Mouse (Mus musculus): ENCODE measurements around the gene Fcgr2b.
"Not testable (repeated sequence)": the region's sequence is repeated elsewhere in the genome, so short reads cannot be mapped to it uniquely, and the experiment has no call there.

Fcgr2b gene

GRCm38 (mm10) chr1:170976447-170976846 is at the start of gene Fcgr2b:
Gene Fcgr2b, minus strand, starts transcription at chr1:170976547.
- no peak for DNase-seq (ENCODE audit: low spot score in 2 of 2)

GRCm38 (mm10) chr1:171019311-171019950 is 43.1 kb upstream of the Fcgr2b start:
- no peak for DNase-seq (ENCODE audit: low spot score in 2 of 2)

GRCm38 (mm10) chr1:171018737-171019136 is 42.4 kb upstream of the Fcgr2b start, which contains the start of gene Fcgr4:
Gene Fcgr4, plus strand, starts transcription at chr1:171018920.
- DNase-seq (ENCODE audit: low spot score in 2 of 2), result no peak

GRCm38 (mm10) chr1:171017468-171018158 is 41.3 kb upstream of the Fcgr2b start:
- DNase-seq (ENCODE audit: low spot score in 2 of 2), result no peak

GRCm38 (mm10) chr1:171016676-171017356 is 40.5 kb upstream of the Fcgr2b start:
- DNase-seq (ENCODE audit: low spot score in 2 of 2), result no peak

DNA sequence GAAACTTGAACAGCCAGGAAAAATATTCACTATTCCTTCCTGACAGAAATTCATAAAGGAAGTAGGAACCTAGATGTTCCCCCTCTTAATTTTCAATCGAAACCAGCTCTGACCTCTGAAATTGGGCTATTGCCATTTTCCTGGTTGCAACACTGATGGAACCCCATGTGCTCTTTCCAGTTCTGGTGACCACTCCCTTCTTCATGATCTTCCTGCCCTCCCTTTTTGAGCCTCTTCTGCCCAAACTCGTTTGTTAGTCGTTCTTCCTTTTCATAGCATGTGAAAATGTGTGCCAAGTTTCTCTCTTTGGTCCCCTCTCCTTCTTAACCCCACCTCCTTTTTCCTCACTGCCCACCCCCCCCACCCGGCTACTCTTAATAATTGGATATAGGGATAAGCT is 35.4 kb upstream of the Fcgr2b start:
- DNase-seq (ENCODE audit: low spot score in 2 of 2), result no peak

- DNase-seq (ENCODE audit: low spot score in 2 of 2), result no peak
Observed at GRCm38 (mm10) chr1:171006905-171007304, 30.6 kb upstream of the Fcgr2b start.

DNA sequence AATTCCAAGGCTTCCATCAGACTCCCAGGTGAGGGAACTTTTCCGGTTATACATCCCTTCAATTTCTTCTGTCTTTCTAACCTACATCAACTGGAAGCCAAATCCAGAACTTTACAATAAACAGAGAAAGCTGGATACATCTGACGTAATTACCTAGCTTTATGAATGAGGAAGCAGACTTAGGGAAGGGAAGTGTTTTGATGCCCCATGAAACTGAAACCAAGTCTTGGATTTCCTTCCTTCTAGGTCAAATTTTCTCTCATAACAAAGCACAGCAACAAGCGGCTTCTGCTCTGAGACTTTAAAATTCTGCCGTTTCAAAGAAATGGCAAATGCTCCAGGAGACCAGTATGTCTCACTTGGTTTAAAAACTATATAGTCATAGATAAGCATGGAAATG is 30.0 kb upstream of the Fcgr2b start:
- no peak for DNase-seq (ENCODE audit: low spot score in 2 of 2)

DNA sequence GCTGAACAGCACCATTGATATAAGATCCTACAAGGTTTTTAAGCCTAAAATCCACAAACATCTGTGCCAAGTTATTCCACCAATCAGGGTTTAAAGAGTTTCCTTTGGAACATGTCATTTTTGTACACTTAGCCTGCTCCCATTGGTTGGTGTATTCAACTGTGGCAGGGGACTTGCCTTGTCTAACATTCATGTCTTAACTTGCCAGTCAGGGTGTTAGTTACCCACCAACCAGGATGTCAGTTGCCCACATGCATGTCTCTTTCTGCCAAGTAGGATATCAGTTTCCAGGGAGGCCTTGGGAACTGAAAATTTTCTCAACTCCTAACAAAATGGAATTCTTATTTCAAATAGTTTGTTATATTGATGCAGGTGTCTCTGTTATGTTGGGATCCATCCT is 29.2 kb upstream of the Fcgr2b start:
- DNase-seq (ENCODE audit: low spot score in 2 of 2), result no peak

DNA sequence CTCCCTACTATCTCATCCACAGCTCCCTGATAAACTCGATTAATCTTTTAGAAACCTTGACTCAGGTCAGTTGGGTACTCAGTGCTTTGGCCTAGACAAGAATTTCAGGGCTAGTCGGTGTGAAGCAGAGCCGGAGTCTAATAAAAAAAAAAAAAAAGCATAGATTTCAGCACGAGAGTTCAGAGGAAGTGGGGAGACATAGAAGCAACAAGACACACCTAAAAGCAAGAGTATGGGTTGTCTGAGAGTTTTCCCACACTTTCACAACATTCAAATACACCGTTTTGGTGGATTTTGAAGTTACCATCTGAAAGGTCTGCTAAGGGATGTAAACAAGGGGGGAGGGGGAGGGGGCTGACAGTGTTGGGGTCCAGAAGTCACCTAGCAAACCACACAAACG is 28.7 kb upstream of the Fcgr2b start:
- DNase-seq (ENCODE audit: low spot score in 2 of 2), result no peak

- no peak for DNase-seq (ENCODE audit: low spot score in 2 of 2)
Observed at GRCm38 (mm10) chr1:170999811-171000210, 23.5 kb upstream of the Fcgr2b start.

DNA sequence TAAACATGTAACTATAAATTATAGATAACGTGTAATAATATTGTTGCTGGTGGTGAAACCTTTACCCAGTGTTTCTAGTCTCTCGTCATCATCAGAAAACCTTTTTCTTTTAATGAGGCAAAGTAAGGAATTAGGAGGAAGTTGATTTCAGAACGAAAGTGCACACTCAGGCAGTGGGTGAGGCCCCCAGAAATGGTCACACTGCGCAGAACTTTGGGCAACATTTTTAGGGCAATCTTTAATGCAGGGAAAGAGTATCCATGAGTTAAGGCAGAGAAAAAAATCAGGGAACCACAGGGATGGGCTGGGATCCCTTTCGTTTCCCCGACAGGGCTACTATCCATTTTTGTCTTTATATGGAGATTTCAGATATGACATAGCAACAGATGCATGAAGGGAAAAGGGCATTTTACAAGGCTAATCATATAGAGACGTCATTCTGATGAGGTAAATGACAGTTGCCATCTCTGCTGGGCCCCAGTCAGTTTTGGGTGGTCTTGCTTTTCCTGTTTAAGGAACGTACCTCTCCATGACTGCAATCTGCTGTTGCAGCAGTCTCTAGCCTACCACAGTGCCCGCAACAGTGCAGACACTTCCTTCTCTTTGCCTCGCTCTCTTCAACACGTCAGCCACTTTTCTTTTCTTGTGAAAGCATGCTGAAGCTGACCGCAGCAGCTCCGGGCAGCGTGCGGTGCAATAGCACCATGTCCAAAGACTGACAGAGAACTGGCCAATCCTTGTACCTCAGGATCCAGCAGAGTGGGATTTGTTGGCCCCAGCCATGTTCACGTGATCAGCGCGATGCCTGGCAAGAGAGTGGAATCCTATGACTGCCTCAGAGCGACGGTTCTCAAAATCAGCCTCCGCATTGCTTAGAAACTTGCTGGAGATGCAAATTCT is 21.7 kb upstream of the Fcgr2b start:
- DNase-seq (ENCODE audit: low spot score in 2 of 2), result peak; percentile 8 to 39

DNA sequence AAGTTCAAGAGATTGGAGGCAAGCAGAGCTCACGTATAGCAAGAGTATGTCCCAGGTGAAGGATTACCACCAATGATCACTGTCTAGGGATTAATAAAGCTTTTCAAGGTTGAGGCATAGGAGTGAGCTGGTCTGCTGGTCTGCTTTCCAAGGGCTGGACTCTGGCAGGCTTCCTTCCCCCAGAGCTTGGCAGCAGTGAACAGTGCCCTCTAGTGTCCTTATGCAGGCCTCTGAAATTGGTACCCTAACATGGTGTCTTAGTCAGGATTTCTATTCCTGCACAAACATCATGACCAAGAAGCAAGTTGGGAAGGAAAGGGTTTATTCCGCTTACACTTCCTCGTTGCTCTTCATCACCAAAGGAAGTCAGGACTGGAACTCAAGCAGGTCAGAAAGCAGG is 20.4 kb upstream of the Fcgr2b start:
- DNase-seq (ENCODE audit: low spot score in 2 of 2), result peak; percentile 38 to 47

GRCm38 (mm10) chr1:170996034-170996433 is 19.7 kb upstream of the Fcgr2b start:
- DNase-seq (ENCODE audit: low spot score in 2 of 2), result no peak

- no peak for DNase-seq (ENCODE audit: low spot score in 2 of 2)
Observed at GRCm38 (mm10) chr1:170992550-170992949, 16.2 kb upstream of the Fcgr2b start.

- no peak for DNase-seq (ENCODE audit: low spot score in 2 of 2)
Observed at GRCm38 (mm10) chr1:170989656-170990055, 13.3 kb upstream of the Fcgr2b start.

DNA sequence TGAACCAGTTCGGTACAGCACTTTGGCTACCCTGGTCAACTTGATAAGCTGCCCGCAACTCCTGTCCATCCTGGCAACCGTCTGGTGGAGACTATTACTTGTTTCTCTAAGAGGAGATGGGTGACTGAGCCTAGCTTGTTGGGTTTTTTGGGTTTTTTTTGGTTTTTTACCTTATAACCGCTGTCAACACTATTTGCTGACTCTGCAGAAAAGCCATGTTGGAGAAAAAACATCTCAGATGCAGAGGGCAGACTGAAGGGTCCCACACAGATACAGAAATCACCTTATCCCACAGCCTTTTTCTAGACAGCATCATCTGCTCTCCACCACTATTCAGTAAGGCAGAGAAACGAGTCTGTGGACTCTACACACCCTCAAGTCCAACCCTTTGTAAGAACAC is 9.5 kb upstream of the Fcgr2b start:
- no peak for DNase-seq (ENCODE audit: low spot score in 2 of 2)

GRCm38 (mm10) chr1:170985092-170985491 is 8.7 kb upstream of the Fcgr2b start:
- no peak for DNase-seq (ENCODE audit: low spot score in 2 of 2)

GRCm38 (mm10) chr1:170983066-170983465 is 6.7 kb upstream of the Fcgr2b start:
- no peak for DNase-seq (ENCODE audit: low spot score in 2 of 2)

- no peak for DNase-seq (ENCODE audit: low spot score in 2 of 2)
Observed at GRCm38 (mm10) chr1:170982301-170982700, 6.0 kb upstream of the Fcgr2b start.

GRCm38 (mm10) chr1:170981679-170982078 is 5.3 kb upstream of the Fcgr2b start:
- DNase-seq (ENCODE audit: low spot score in 2 of 2), result not testable (repeated sequence)

GRCm38 (mm10) chr1:170978601-170979000 is 2.3 kb upstream of the Fcgr2b start:
- DNase-seq (ENCODE audit: low spot score in 2 of 2), result no peak

Data from urinary bladder, adult 18-20 months (tissue).